In genomic region chr1:166266001-166266705, GRCm38 (mm10) we compare ENCODE assay signal across 20 mouse cellular contexts. TPM values are rescaled to one million over a fixed set of nuclear protein-coding genes. Genes with fewer than 3 reads are reported as not detected.
DNase-seq lines count a peak whose midpoint lies in the region; ATAC-seq and TF ChIP-seq lines count a peak whose summit lies in the region.
"Had no signal": no experiment of that assay in that cellular context is flagged by ENCODE, and none has a peak within 500 bp of the region (broad histone marks: within the 10 kb centered on the region; RNA-seq: fewer than 3 reads in every experiment).

No protein-coding gene starts in this region.

- TF ChIP-seq CTCF in intestine, postnatal 0 days (IDR thresholded peaks at IDR 0.05; ENCODE audit: low read depth): no peak
- no peak for TF ChIP-seq CTCF in liver, adult 2 months (IDR thresholded peaks at IDR 0.05; ENCODE audit: low read depth, low read length)
- TF ChIP-seq CTCF in liver, postnatal 0 days (IDR thresholded peaks at IDR 0.05; ENCODE audit: low read depth): no peak

- H3K4me2 ChIP-seq in intestine, postnatal 0 days (replicated peaks; ENCODE audit: low read depth): no peak overlapping the region
- no peak overlapping the region for H3K4me2 ChIP-seq in intestine, embryonic 16.5 days (ENCODE audit: low read depth, low read length)
- no peak overlapping the region for H3K4me2 ChIP-seq in liver, postnatal 0 days (ENCODE audit: low read depth, low read length)
- no peak overlapping the region for H3K4me2 ChIP-seq in kidney, embryonic 16.5 days (replicated peaks; ENCODE audit: low read depth, low read length)
- H3K4me2 ChIP-seq in midbrain, embryonic 11.5 days: no peak overlapping the region
- H3K4me2 ChIP-seq: embryonic facial prominence, embryonic 13.5 days; forebrain, embryonic 12.5 days; heart, embryonic 12.5 days had no signal

- TF ChIP-seq EP300 in liver, postnatal 0 days (IDR thresholded peaks at IDR 0.05; ENCODE audit: low read depth): no peak

- DNase-seq in liver, adult 2 months (ENCODE audit: extremely low read depth, low read depth, low spot score): peak; percentile 86
- DNase-seq in liver, postnatal 0 days: no peak
- no peak for DNase-seq in midbrain, embryonic 11.5 days (ENCODE audit: low spot score, missing footprints)
- no peak for DNase-seq in limb, embryonic 10.5 days (ENCODE audit: low spot score)
- DNase-seq: adrenal gland, adult 2 months; adrenal gland, postnatal 25 days; cerebellum, adult 18-20 months; cerebellum, adult 9-11 months; cerebellum, postnatal 36 days; gastrocnemius, postnatal 10 days; heart, postnatal 36 days had no signal

- H3K4me1 ChIP-seq in intestine, postnatal 0 days (replicated peaks; ENCODE audit: control insufficient read depth, insufficient read depth, low read length): no peaks in the 10 kb centered on the region; the same call in 1 of the 2 replicates
- no peaks in the 10 kb centered on the region for H3K4me1 ChIP-seq in intestine, embryonic 16.5 days (ENCODE audit: control insufficient read depth, insufficient read depth, low read length)
- H3K4me1 ChIP-seq in liver, adult 2 months (ENCODE audit: control insufficient read depth, insufficient read depth, low read length): peaks cover 5% of the 10 kb centered on the region
- no peaks in the 10 kb centered on the region for H3K4me1 ChIP-seq in liver, postnatal 0 days (ENCODE audit: insufficient read depth)
- H3K4me1 ChIP-seq in kidney, embryonic 16.5 days (ENCODE audit: insufficient read depth, low read length): peaks cover 5% of the 10 kb centered on the region; the same call in 1 of the 2 replicates
- no peaks in the 10 kb centered on the region for H3K4me1 ChIP-seq in midbrain, embryonic 11.5 days (ENCODE audit: control insufficient read depth, insufficient read depth, low read length)
- H3K4me1 ChIP-seq in limb, embryonic 10.5 days: no peaks in the 10 kb centered on the region
- H3K4me1 ChIP-seq: embryonic facial prominence, embryonic 13.5 days had no signal

- no peaks in the 10 kb centered on the region for H3K79me2 ChIP-seq in liver, adult 2 months (ENCODE audit: control insufficient read depth, insufficient read depth, low read length)

- no peaks in the 10 kb centered on the region for H3K9me3 ChIP-seq in intestine, postnatal 0 days (ENCODE audit: control insufficient read depth)
- no peaks in the 10 kb centered on the region for H3K9me3 ChIP-seq in intestine, embryonic 16.5 days (ENCODE audit: control insufficient read depth, low read length)
- H3K9me3 ChIP-seq in liver, postnatal 0 days (ENCODE audit: low read length): no peaks in the 10 kb centered on the region
- no peaks in the 10 kb centered on the region for H3K9me3 ChIP-seq in kidney, embryonic 16.5 days (ENCODE audit: low read length)
- H3K9me3 ChIP-seq in midbrain, embryonic 11.5 days (ENCODE audit: control insufficient read depth, low read length): no peaks in the 10 kb centered on the region
- H3K9me3 ChIP-seq in limb, embryonic 10.5 days (replicated peaks): no peaks in the 10 kb centered on the region
- H3K9me3 ChIP-seq: embryonic facial prominence, embryonic 13.5 days; forebrain, embryonic 12.5 days; heart, embryonic 12.5 days had no signal

- no peaks in the 10 kb centered on the region for H3K27me3 ChIP-seq in intestine, postnatal 0 days (replicated peaks; ENCODE audit: control insufficient read depth, insufficient read depth, low read length)
- no peaks in the 10 kb centered on the region for H3K27me3 ChIP-seq in intestine, embryonic 16.5 days (replicated peaks; ENCODE audit: control insufficient read depth, insufficient read depth, low read length)
- no peaks in the 10 kb centered on the region for H3K27me3 ChIP-seq in liver, adult 2 months (ENCODE audit: control insufficient read depth, insufficient read depth, low read length)
- no peaks in the 10 kb centered on the region for H3K27me3 ChIP-seq in liver, postnatal 0 days (ENCODE audit: insufficient read depth, low read length)
- H3K27me3 ChIP-seq in kidney, embryonic 16.5 days (ENCODE audit: insufficient read depth, low read length): no peaks in the 10 kb centered on the region
- H3K27me3 ChIP-seq in midbrain, embryonic 11.5 days (ENCODE audit: control insufficient read depth, insufficient read depth, low read length): no peaks in the 10 kb centered on the region
- no peaks in the 10 kb centered on the region for H3K27me3 ChIP-seq in limb, embryonic 10.5 days (ENCODE audit: low read depth, poor library complexity, severe bottlenecking)
- H3K27me3 ChIP-seq: embryonic facial prominence, embryonic 13.5 days; forebrain, embryonic 12.5 days; heart, embryonic 12.5 days had no signal

- H3K36me3 ChIP-seq in intestine, postnatal 0 days (ENCODE audit: control insufficient read depth, insufficient read depth): no peaks in the 10 kb centered on the region
- no peaks in the 10 kb centered on the region for H3K36me3 ChIP-seq in intestine, embryonic 16.5 days (ENCODE audit: control insufficient read depth, insufficient read depth, low read length)
- H3K36me3 ChIP-seq in liver, adult 2 months (ENCODE audit: control insufficient read depth, insufficient read depth, low read length): no peaks in the 10 kb centered on the region
- no peaks in the 10 kb centered on the region for H3K36me3 ChIP-seq in liver, postnatal 0 days (replicated peaks; ENCODE audit: insufficient read depth, low read length)
- no peaks in the 10 kb centered on the region for H3K36me3 ChIP-seq in kidney, embryonic 16.5 days (ENCODE audit: insufficient read depth, low read length)
- peaks cover 19% of the 10 kb centered on the region for H3K36me3 ChIP-seq in midbrain, embryonic 11.5 days (ENCODE audit: control insufficient read depth, insufficient read depth, low read length)
- peaks cover 2% of the 10 kb centered on the region; the same call in 1 of the 2 replicates for H3K36me3 ChIP-seq in limb, embryonic 10.5 days
- H3K36me3 ChIP-seq: embryonic facial prominence, embryonic 13.5 days; heart, embryonic 12.5 days had no signal

- 66% methylated on average over 7 of the region's 7 CpGs for WGBS in intestine, postnatal 0 days
- WGBS in intestine, embryonic 16.5 days: 71% methylated on average over 7 of the region's 7 CpGs
- WGBS in liver, adult 2 months: 30% methylated on average over 7 of the region's 7 CpGs
- WGBS in liver, postnatal 0 days (ENCODE audit: insufficient replicate concordance): 82% methylated on average over 7 of the region's 7 CpGs
- WGBS in kidney, embryonic 16.5 days: 76% methylated on average over 7 of the region's 7 CpGs
- WGBS in midbrain, embryonic 11.5 days: 85% methylated on average over 7 of the region's 7 CpGs
- 90% methylated on average over 7 of the region's 7 CpGs for WGBS in limb, embryonic 10.5 days

- TF ChIP-seq POLR2A in liver, adult 2 months (IDR thresholded peaks at IDR 0.05; ENCODE audit: extremely low read depth, insufficient read depth, low read length): no peak

- no peak overlapping the region for H3K9ac ChIP-seq in intestine, postnatal 0 days (ENCODE audit: low read depth, low read length)
- H3K9ac ChIP-seq in intestine, embryonic 16.5 days (ENCODE audit: low read depth, low read length): no peak overlapping the region
- no peak overlapping the region for H3K9ac ChIP-seq in liver, adult 2 months (ENCODE audit: low read depth, low read length)
- H3K9ac ChIP-seq in liver, postnatal 0 days (replicated peaks): no peak overlapping the region
- no peak overlapping the region for H3K9ac ChIP-seq in kidney, embryonic 16.5 days (replicated peaks; ENCODE audit: low read length)
- H3K9ac ChIP-seq in midbrain, embryonic 11.5 days (ENCODE audit: low read length): no peak overlapping the region
- H3K9ac ChIP-seq: embryonic facial prominence, embryonic 13.5 days; forebrain, embryonic 12.5 days; heart, embryonic 12.5 days had no signal

- ATAC-seq in intestine, postnatal 0 days: peak; percentile 53; the same call in 1 of the 2 replicates
- ATAC-seq in intestine, embryonic 16.5 days: no peak
- no peak for ATAC-seq in liver, postnatal 0 days
- peak; percentile 67 for ATAC-seq in kidney, embryonic 16.5 days (ENCODE audit: low FRiP score, low TSS enrichment)
- no peak for ATAC-seq in midbrain, embryonic 11.5 days (ENCODE audit: low FRiP score)
- ATAC-seq: forebrain, embryonic 16.5 days had no signal

- H3K4me3 ChIP-seq in intestine, postnatal 0 days (ENCODE audit: low read depth, low read length): no peak overlapping the region
- no peak overlapping the region for H3K4me3 ChIP-seq in intestine, embryonic 16.5 days (ENCODE audit: low read length)
- no peak overlapping the region; the same call in 1 of the 2 replicates for H3K4me3 ChIP-seq in liver, adult 2 months (ENCODE audit: insufficient read depth, low read depth, low read length)
- no peak overlapping the region for H3K4me3 ChIP-seq in liver, postnatal 0 days (ENCODE audit: low read depth, low read length)
- no peak overlapping the region for H3K4me3 ChIP-seq in kidney, embryonic 16.5 days (ENCODE audit: low read length)
- H3K4me3 ChIP-seq in midbrain, embryonic 11.5 days (ENCODE audit: low read depth, low read length): no peak overlapping the region
- H3K4me3 ChIP-seq in limb, embryonic 10.5 days: no peak overlapping the region
- H3K4me3 ChIP-seq: embryonic facial prominence, embryonic 13.5 days; forebrain, embryonic 12.5 days; heart, embryonic 12.5 days had no signal

- no peak overlapping the region for H3K27ac ChIP-seq in intestine, postnatal 0 days (ENCODE audit: low read depth, low read length)
- no peak overlapping the region for H3K27ac ChIP-seq in intestine, embryonic 16.5 days (ENCODE audit: low read length)
- H3K27ac ChIP-seq in liver, adult 2 months (replicated peaks; ENCODE audit: insufficient read depth, low read depth, low read length): 0 out of 2 replicates have a peak overlapping the region, but pooled peaks have one; percentile 13
- no peak overlapping the region for H3K27ac ChIP-seq in liver, postnatal 0 days (ENCODE audit: low read depth)
- peak overlapping the region; percentile 81 for H3K27ac ChIP-seq in kidney, embryonic 16.5 days (ENCODE audit: low read length)
- H3K27ac ChIP-seq in midbrain, embryonic 11.5 days (ENCODE audit: low read depth, low read length): no peak overlapping the region
- H3K27ac ChIP-seq in limb, embryonic 10.5 days: no peak overlapping the region
- H3K27ac ChIP-seq: embryonic facial prominence, embryonic 13.5 days; forebrain, embryonic 12.5 days had no signal

RNA-seq across cellular contexts. Expression of gene Ildr2, which starts 12.2 kb away (rescaled TPM):
- 0.43 and 0.60 TPM in 2 replicates for polyA plus RNA-seq in intestine, postnatal 0 days (2015; fragmentation: Nextera tagmentation; extraction: Ambion mirVana)
- 0.27 and 0.37 TPM in 2 replicates for polyA plus RNA-seq in intestine, embryonic 16.5 days (2015; fragmentation: Nextera tagmentation; extraction: Ambion mirVana)
- 15.0 and 20.7 TPM in 2 replicates for total RNA-seq in liver, adult 2 months (2014; rRNA removed)
- 6.6 and 15.3 TPM in 2 replicates for polyA plus RNA-seq in liver, adult 2 months (2012; rRNA removed)
- 0.07 TPM in 2 replicates for polyA plus RNA-seq in liver, postnatal 0 days (2015; fragmentation: Nextera tagmentation; extraction: Ambion mirVana)
- 1.5 and 1.6 TPM in 2 replicates for polyA plus RNA-seq in kidney, embryonic 16.5 days (2015; fragmentation: Nextera tagmentation; extraction: Ambion mirVana)
- polyA plus RNA-seq in midbrain, embryonic 11.5 days (2014; fragmentation: Nextera tagmentation; extraction: Ambion mirVana): 12.2 and 12.8 TPM in 2 replicates
- polyA plus RNA-seq in limb, embryonic 10.5 days (2016; fragmentation: Nextera tagmentation; extraction: Ambion mirVana): 0.63 and 0.77 TPM in 2 replicates

RNA-seq across cellular contexts. Expression of gene Mael, which starts 27.6 kb away (rescaled TPM):
- polyA plus RNA-seq in intestine, postnatal 0 days (2015; fragmentation: Nextera tagmentation; extraction: Ambion mirVana): not detected in 2 replicates
- not detected in 2 replicates for polyA plus RNA-seq in intestine, embryonic 16.5 days (2015; fragmentation: Nextera tagmentation; extraction: Ambion mirVana)
- total RNA-seq in liver, adult 2 months (2014; rRNA removed): not detected in 2 replicates
- not detected in 2 replicates for polyA plus RNA-seq in liver, adult 2 months (2012; rRNA removed)
- polyA plus RNA-seq in liver, postnatal 0 days (2015; fragmentation: Nextera tagmentation; extraction: Ambion mirVana): not detected in 2 replicates
- 0.42 TPM in 1 of 2 replicates, not detected in the other for polyA plus RNA-seq in kidney, embryonic 16.5 days (2015; fragmentation: Nextera tagmentation; extraction: Ambion mirVana)
- polyA plus RNA-seq in midbrain, embryonic 11.5 days (2014; fragmentation: Nextera tagmentation; extraction: Ambion mirVana): 0.08 TPM in 1 of 2 replicates, not detected in the other
- 0.11 TPM in 1 of 2 replicates, not detected in the other for polyA plus RNA-seq in limb, embryonic 10.5 days (2016; fragmentation: Nextera tagmentation; extraction: Ambion mirVana)
- total RNA-seq: adrenal gland, adult 2 months; adrenal gland, postnatal 25 days; gastrocnemius, postnatal 10 days; heart, adult 8-10 months; heart, postnatal 36 days had no signal
- polyA plus RNA-seq: adrenal gland, adult 2 months; embryonic facial prominence, embryonic 13.5 days; forebrain, embryonic 12.5 days; forebrain, embryonic 16.5 days; heart, embryonic 12.5 days; hindbrain, embryonic 11.5 days had no signal

Comparison
In these comparisons a context has a peak if more than half of its experiments do, and no peak if none do; other contexts are left out.
1. ATAC-seq: peak in intestine, postnatal 0 days (single experiment) and kidney, embryonic 16.5 days (single experiment); none in intestine, embryonic 16.5 days (single experiment), liver, postnatal 0 days (single experiment) and midbrain, embryonic 11.5 days (single experiment).
2. H3K27ac ChIP-seq: peak in liver, adult 2 months (single experiment) and kidney, embryonic 16.5 days (single experiment); none in intestine, postnatal 0 days (single experiment), intestine, embryonic 16.5 days (single experiment), liver, postnatal 0 days (single experiment), midbrain, embryonic 11.5 days (single experiment) and limb, embryonic 10.5 days (single experiment).